Mouse (Mus musculus): Measurements from ENCODE around the gene Nfkbia. TPM values are rescaled to one million over a fixed set of nuclear protein-coding genes. Genes with fewer than 3 reads are reported as not detected.
A peak's percentile ranks its signal among the peaks of the same experiment; 100 is the strongest.

Nfkbia gene
- polyA plus RNA-seq, 1 experiment from 2014 or later = 73.1 TPM

GRCm38 (mm10) chr12:55478901-55479300 lies 13.5 kb downstream of the Nfkbia start:
- 70% methylated on average over 3 of the region's 3 CpGs for WGBS
- H3K4me1 ChIP-seq (replicated peaks; ENCODE audit: insufficient read depth, low read length) = peaks cover under 1% of the 10 kb centered on the region; the same call in 1 of the 2 replicates
- no peak for DNase-seq (ENCODE audit: low spot score)

DNA sequence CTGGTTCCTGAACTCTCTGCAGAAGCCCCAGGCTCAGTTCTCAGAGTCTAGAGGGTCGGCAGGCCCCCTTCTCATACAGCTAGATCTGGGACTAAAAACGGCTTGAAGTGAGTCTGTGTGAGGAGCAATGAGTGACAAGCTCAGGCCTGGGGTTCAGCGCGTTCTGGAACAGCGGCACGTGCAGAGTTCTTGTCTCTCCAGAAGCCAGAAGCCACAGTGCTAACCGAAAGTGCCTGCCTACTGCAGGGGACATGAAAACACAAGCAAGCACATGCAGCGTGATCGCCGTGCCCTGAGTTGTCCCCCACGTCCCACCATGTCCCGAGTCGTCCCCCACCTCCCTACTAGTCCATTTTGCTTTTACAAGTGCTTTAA lies 18.3 kb downstream of the Nfkbia start:
- 81% methylated on average over 13 of the region's 13 CpGs for WGBS
- H3K4me3 ChIP-seq (replicated peaks; ENCODE audit: low read depth, low read length) = no peak overlapping the region
- H3K4me1 ChIP-seq (replicated peaks; ENCODE audit: insufficient read depth, low read length) = peaks cover 8% of the 10 kb centered on the region
- H3K9ac ChIP-seq (ENCODE audit: low read depth, low read length) = no peak overlapping the region
- TF ChIP-seq CTCF (IDR thresholded peaks at IDR 0.05; ENCODE audit: low read depth) = no peak
- no peaks in the 10 kb centered on the region for H3K36me3 ChIP-seq (ENCODE audit: insufficient read depth, low read length)
- H3K9me3 ChIP-seq (replicated peaks; ENCODE audit: low read length) = no peaks in the 10 kb centered on the region
- DNase-seq (ENCODE audit: low spot score) (no peak), ATAC-seq (replicated peaks; ENCODE audit: low FRiP score, low read depth) (no peak)
- no peak overlapping the region for H3K4me2 ChIP-seq (ENCODE audit: low read length)
- no peaks in the 10 kb centered on the region for H3K27me3 ChIP-seq (ENCODE audit: insufficient read depth, low read length)
- H3K27ac ChIP-seq = peak overlapping the region; percentile 13; the same call in 1 of the 2 replicates

More at GRCm38 (mm10) chr12:55478901-55479300, 13.5 kb downstream of the Nfkbia start:
- Histone ChIP-seq H3K4me3 (replicated peaks; ENCODE audit: low read depth, low read length) (no peak overlapping the region), H3K27ac (no peak overlapping the region), H3K4me2 (ENCODE audit: low read length) (no peak overlapping the region), H3K36me3 (ENCODE audit: insufficient read depth, low read length) (no peaks in the 10 kb centered on the region), H3K9ac (ENCODE audit: low read depth, low read length) (no peak overlapping the region), H3K9me3 (replicated peaks; ENCODE audit: low read length) (no peaks in the 10 kb centered on the region), H3K27me3 (ENCODE audit: insufficient read depth, low read length) (no peaks in the 10 kb centered on the region)
- TF ChIP-seq CTCF (IDR thresholded peaks at IDR 0.05; ENCODE audit: low read depth) = no peak
- ATAC-seq (replicated peaks; ENCODE audit: low FRiP score, low read depth) = no peak

DNA sequence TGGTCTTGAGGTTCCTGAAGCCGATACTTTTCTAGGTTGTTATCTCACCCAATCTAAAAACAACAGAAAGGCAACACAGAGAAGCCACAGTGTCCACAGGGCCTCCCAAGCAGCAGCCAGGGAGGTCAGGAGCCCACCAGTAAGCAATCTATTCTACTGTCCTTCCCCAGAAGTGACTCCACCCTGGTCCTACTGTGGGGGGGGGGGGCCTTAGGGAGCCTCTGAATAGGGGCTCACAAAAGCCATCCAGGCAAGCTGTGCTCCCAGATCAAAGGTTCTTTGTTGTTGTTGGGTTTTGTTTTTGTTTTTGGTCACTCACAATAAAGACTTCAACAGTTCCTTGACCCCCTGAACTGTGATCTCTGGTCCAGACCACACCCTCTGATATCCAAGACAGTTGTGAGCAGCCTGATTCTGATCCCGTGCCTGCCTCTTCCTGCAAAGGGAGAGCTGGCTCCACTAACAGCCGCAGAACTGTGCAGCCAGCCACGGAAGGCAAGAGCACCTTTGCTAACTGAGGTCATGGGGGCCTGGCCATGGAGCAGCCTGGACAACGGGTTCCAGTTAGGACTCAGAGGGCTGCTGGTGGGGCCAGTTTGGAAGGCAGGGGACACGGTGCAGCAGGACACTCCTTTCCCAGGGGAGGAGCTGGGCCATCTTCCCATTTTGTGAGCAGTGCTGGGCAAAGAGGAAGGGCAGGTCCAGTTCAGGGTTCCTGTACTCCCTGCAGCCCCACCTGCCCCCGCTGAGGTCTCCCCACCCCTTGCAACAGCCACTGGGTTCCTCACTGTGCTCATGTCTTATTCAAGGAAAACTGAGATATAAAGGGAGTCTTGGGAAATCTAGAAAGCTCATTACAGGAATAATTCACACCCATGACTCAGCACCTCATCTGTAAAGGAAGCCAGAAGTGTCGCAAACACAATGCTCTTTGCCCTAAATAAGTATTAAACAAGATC lies 18.9 kb downstream of the Nfkbia start:
- H3K4me3 ChIP-seq (replicated peaks; ENCODE audit: low read depth, low read length) = no peak overlapping the region
- H3K27me3 ChIP-seq (ENCODE audit: insufficient read depth, low read length) = no peaks in the 10 kb centered on the region
- 9% methylated on average over 8 of the region's 8 CpGs for WGBS
- H3K9me3 ChIP-seq (replicated peaks; ENCODE audit: low read length) = no peaks in the 10 kb centered on the region
- H3K4me1 ChIP-seq (replicated peaks; ENCODE audit: insufficient read depth, low read length) = peaks cover 8% of the 10 kb centered on the region
- H3K27ac ChIP-seq = peak overlapping the region; percentile 60; the same call in 1 of the 2 replicates
- H3K36me3 ChIP-seq (ENCODE audit: insufficient read depth, low read length) = no peaks in the 10 kb centered on the region
- no peak overlapping the region; the same call in 1 of the 2 replicates for H3K4me2 ChIP-seq (ENCODE audit: low read length)
- DNase-seq (ENCODE audit: low spot score) = peak; percentile 37
- no peak for TF ChIP-seq CTCF (IDR thresholded peaks at IDR 0.05; ENCODE audit: low read depth)
- peak; percentile 75 for ATAC-seq (replicated peaks; ENCODE audit: low FRiP score, low read depth)
- no peak overlapping the region for H3K9ac ChIP-seq (ENCODE audit: low read depth, low read length)

DNA sequence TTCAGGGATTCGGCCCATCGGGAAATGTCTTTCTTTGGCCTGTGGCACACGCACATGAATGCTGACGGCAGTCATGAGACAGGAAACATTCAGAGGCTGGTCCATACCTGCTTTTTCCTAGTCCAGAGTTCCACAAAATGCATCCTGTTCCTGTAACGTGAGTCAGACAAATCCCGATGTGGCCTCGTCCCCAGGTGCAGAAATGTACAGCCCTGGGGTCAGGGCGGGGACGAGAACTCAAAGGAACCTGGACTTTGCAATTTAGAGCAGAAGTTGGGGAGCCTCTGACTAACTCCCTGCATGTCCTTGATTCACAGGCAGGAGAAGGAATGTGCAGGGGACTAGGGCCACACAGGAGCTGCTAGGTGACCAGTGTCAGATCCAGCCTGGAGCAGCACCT lies 21.1 kb downstream of the Nfkbia start:
- H3K27me3 ChIP-seq (ENCODE audit: insufficient read depth, low read length) = no peaks in the 10 kb centered on the region
- no peak overlapping the region for H3K9ac ChIP-seq (ENCODE audit: low read depth, low read length)
- peaks cover 21% of the 10 kb centered on the region for H3K4me1 ChIP-seq (replicated peaks; ENCODE audit: insufficient read depth, low read length)
- no peak overlapping the region for H3K4me2 ChIP-seq (ENCODE audit: low read length)
- 85% methylated on average over 9 of the region's 9 CpGs for WGBS
- H3K27ac ChIP-seq = no peak overlapping the region
- no peaks in the 10 kb centered on the region for H3K9me3 ChIP-seq (replicated peaks; ENCODE audit: low read length)
- DNase-seq (ENCODE audit: low spot score) = no peak
- no peak for TF ChIP-seq CTCF (IDR thresholded peaks at IDR 0.05; ENCODE audit: low read depth)
- H3K4me3 ChIP-seq (replicated peaks; ENCODE audit: low read depth, low read length) = no peak overlapping the region
- H3K36me3 ChIP-seq (ENCODE audit: insufficient read depth, low read length) = no peaks in the 10 kb centered on the region
- no peak for ATAC-seq (replicated peaks; ENCODE audit: low FRiP score, low read depth)

DNA sequence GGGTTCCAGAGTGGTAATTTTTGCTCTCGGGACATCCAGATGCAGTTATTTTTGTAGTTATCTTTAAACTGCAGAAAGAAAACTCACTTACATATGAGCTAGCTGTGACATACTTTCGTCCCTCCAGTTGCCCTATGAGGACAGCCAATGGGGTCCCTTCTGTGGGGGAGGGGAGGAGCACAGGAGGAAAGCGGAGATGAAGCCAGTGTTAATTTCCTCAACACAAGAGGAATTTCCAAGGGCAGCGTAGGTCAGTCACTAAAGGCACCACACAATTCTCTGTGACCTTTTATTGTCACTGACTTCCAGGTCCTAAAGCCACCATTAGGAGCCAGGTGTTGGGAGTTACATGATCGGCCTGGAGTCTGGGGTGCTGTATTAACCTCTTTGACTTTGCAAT lies 22.0 kb downstream of the Nfkbia start:
- Histone ChIP-seq H3K4me1 (replicated peaks; ENCODE audit: insufficient read depth, low read length) (peaks cover 25% of the 10 kb centered on the region), H3K27ac (no peak overlapping the region), H3K9ac (ENCODE audit: low read depth, low read length) (no peak overlapping the region), H3K4me3 (replicated peaks; ENCODE audit: low read depth, low read length) (no peak overlapping the region), H3K27me3 (ENCODE audit: insufficient read depth, low read length) (no peaks in the 10 kb centered on the region), H3K9me3 (replicated peaks; ENCODE audit: low read length) (no peaks in the 10 kb centered on the region), H3K36me3 (ENCODE audit: insufficient read depth, low read length) (no peaks in the 10 kb centered on the region), H3K4me2 (ENCODE audit: low read length) (no peak overlapping the region)
- TF ChIP-seq CTCF (IDR thresholded peaks at IDR 0.05; ENCODE audit: low read depth) = no peak
- DNase-seq (ENCODE audit: low spot score) (peak; percentile 61), ATAC-seq (replicated peaks; ENCODE audit: low FRiP score, low read depth) (no peak)
- 34% methylated on average over 5 of the region's 5 CpGs for WGBS

DNA sequence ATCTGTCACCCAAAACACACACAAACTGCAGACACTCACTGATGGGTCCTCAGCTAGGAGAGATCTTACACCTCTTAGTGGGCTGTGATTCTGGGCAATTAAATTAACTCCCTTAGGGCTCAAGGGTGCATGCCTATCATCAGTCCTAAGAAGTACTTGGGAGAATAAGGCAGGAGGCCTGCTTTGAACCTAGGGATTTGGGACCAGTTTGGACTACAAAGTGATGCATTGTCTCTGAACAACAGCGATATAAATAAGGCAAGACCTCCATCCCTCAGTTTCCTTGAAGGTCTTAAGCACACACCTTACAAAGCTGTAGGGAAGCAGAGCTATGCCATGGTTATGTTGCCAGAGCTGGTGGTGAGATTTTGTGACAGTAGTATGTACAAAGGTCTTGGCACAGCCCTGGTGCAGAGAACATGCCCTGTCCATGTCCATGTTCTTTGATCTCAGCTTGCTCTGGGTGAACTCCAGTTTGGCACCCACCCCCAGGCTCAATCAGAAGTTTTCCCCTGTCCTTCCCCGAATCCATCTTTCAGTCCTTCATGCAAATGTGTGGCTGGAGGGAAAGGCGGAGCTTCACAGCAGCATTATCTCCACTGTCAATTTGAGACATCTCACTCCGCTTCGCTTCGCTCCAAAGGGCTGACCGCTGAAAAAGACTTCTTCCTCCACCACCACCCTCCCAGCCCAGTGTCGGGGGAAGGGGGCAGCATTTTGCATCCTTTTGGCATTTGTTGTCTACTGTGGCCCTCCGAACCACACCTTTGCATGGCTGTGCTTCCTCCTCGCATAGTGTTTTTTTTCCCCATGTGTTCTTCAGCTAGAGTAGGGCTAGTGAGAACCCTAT lies 24.9 kb downstream of the Nfkbia start:
- H3K27ac ChIP-seq = no peak overlapping the region
- peaks cover 36% of the 10 kb centered on the region for H3K4me1 ChIP-seq (replicated peaks; ENCODE audit: insufficient read depth, low read length)
- H3K4me3 ChIP-seq (replicated peaks; ENCODE audit: low read depth, low read length) = no peak overlapping the region
- no peak overlapping the region for H3K9ac ChIP-seq (ENCODE audit: low read depth, low read length)
- whole genome bisulfite sequencing = 60% methylated on average over 10 of the region's 10 CpGs
- H3K27me3 ChIP-seq (ENCODE audit: insufficient read depth, low read length) = no peaks in the 10 kb centered on the region
- TF ChIP-seq CTCF (IDR thresholded peaks at IDR 0.05; ENCODE audit: low read depth) = no peak
- DNase-seq (ENCODE audit: low spot score) (no peak), ATAC-seq (replicated peaks; ENCODE audit: low FRiP score, low read depth) (no peak)
- no peak overlapping the region for H3K4me2 ChIP-seq (ENCODE audit: low read length)
- H3K36me3 ChIP-seq (ENCODE audit: insufficient read depth, low read length) = no peaks in the 10 kb centered on the region
- H3K9me3 ChIP-seq (replicated peaks; ENCODE audit: low read length) = no peaks in the 10 kb centered on the region

All from kidney, postnatal 0 days (tissue).